Comparison of ENCODE assay signal across 9 mouse cellular contexts in genomic region chr6:52174968-52175751, GRCm38 (mm10). TPM values are rescaled to one million over a fixed set of nuclear protein-coding genes. Genes with fewer than 3 reads are reported as not detected.
DNase-seq lines count a peak whose midpoint lies in the region; ATAC-seq lines count a peak whose summit lies in the region.
"Had no signal": no experiment of that assay in that cellular context is flagged by ENCODE, and none has a peak within 500 bp of the region (broad histone marks: within the 10 kb centered on the region; RNA-seq: fewer than 3 reads in every experiment).

No protein-coding gene starts in this region.

- H3K27me3 ChIP-seq in forebrain, embryonic 12.5 days: peaks cover 97% of the 10 kb centered on the region
- H3K27me3 ChIP-seq in forebrain, embryonic 10.5 days (ENCODE audit: poor library complexity, severe bottlenecking): peaks cover 100% of the 10 kb centered on the region
- no peaks in the 10 kb centered on the region for H3K27me3 ChIP-seq in kidney, embryonic 14.5 days (ENCODE audit: control insufficient read depth, insufficient read depth, low read length)

- H3K9ac ChIP-seq in forebrain, embryonic 12.5 days: no peak overlapping the region
- peak overlapping the region; percentile 88 for H3K9ac ChIP-seq in kidney, embryonic 14.5 days (ENCODE audit: low read depth, low read length)

- no peak overlapping the region for H3K27ac ChIP-seq in forebrain, embryonic 12.5 days
- no peak overlapping the region for H3K27ac ChIP-seq in forebrain, embryonic 10.5 days
- peak overlapping the region; percentile 98 for H3K27ac ChIP-seq in kidney, embryonic 14.5 days (ENCODE audit: low read depth, low read length)

- no peaks in the 10 kb centered on the region for H3K9me3 ChIP-seq in forebrain, embryonic 12.5 days
- H3K9me3 ChIP-seq in forebrain, embryonic 10.5 days: no peaks in the 10 kb centered on the region
- no peaks in the 10 kb centered on the region for H3K9me3 ChIP-seq in kidney, embryonic 14.5 days (ENCODE audit: control insufficient read depth, low read length)

- WGBS in forebrain, embryonic 12.5 days: under 1% methylated on average over 40 of the region's 41 CpGs
- under 1% methylated on average over 41 of the region's 41 CpGs for WGBS in forebrain, embryonic 10.5 days
- 2% methylated on average over 41 of the region's 41 CpGs for WGBS in kidney, embryonic 14.5 days

- no peaks in the 10 kb centered on the region for H3K36me3 ChIP-seq in forebrain, embryonic 12.5 days (replicated peaks)
- H3K36me3 ChIP-seq in forebrain, embryonic 10.5 days (replicated peaks): no peaks in the 10 kb centered on the region
- H3K36me3 ChIP-seq in kidney, embryonic 14.5 days (ENCODE audit: control insufficient read depth, insufficient read depth, low read length): peaks cover 12% of the 10 kb centered on the region; the same call in 1 of the 2 replicates

- no peak for ATAC-seq in forebrain, embryonic 12.5 days (ENCODE audit: low FRiP score)
- ATAC-seq in kidney, embryonic 14.5 days (ENCODE audit: low FRiP score, low TSS enrichment): peak; percentile 65
- ATAC-seq in frontal cortex, adult (ENCODE audit: low TSS enrichment): no peak

- no peak overlapping the region for H3K4me2 ChIP-seq in forebrain, embryonic 12.5 days
- peak overlapping the region; percentile 67 for H3K4me2 ChIP-seq in kidney, embryonic 14.5 days (replicated peaks; ENCODE audit: low read depth, low read length)

- H3K4me3 ChIP-seq in forebrain, embryonic 12.5 days (replicated peaks): peak overlapping the region; percentile 15
- no peak overlapping the region for H3K4me3 ChIP-seq in forebrain, embryonic 10.5 days
- peak overlapping the region; percentile 71 for H3K4me3 ChIP-seq in kidney, embryonic 14.5 days (ENCODE audit: low read length)

- DNase-seq in forebrain, embryonic 10.5 days (ENCODE audit: extremely low spot score, low spot score): no peak
- DNase-seq in embryo, embryonic 9.5 days (ENCODE audit: extremely low spot score): peak; percentile 87
- DNase-seq in lung, postnatal 36 days: peak; percentile 56
- no peak for DNase-seq in gastrocnemius, postnatal 25 days
- DNase-seq in frontal cortex, adult 2 months (ENCODE audit: extremely low spot score in 1 of 2, low spot score in 1 of 2): no peak

- H3K4me1 ChIP-seq in forebrain, embryonic 12.5 days: peaks cover 13% of the 10 kb centered on the region
- H3K4me1 ChIP-seq in forebrain, embryonic 10.5 days: peaks cover 26% of the 10 kb centered on the region
- peaks cover 66% of the 10 kb centered on the region for H3K4me1 ChIP-seq in kidney, embryonic 14.5 days (ENCODE audit: control insufficient read depth, insufficient read depth, low read length)

RNA-seq across cellular contexts. Expression of gene 5730596B20Rik, which starts 2.1 kb away (rescaled TPM):
- polyA plus RNA-seq in forebrain, embryonic 12.5 days (2016; fragmentation: Nextera tagmentation; extraction: Ambion mirVana): not detected in 2 replicates
- not detected in 2 replicates for polyA plus RNA-seq in forebrain, embryonic 10.5 days (2016; fragmentation: Nextera tagmentation; extraction: Ambion mirVana)
- polyA plus RNA-seq in kidney, embryonic 14.5 days (2014; fragmentation: Nextera tagmentation; extraction: Ambion mirVana): 2.7 and 2.9 TPM in 2 replicates
- not detected for total RNA-seq in gastrocnemius, postnatal 25 days (2021)
- not detected in 2 replicates for polyA plus RNA-seq in frontal cortex, adult 2 months (2012; rRNA removed)
- total RNA-seq: midbrain, postnatal 0 days had no signal
- polyA plus RNA-seq: midbrain, postnatal 0 days had no signal

RNA-seq across cellular contexts. Expression of gene Hoxa2, which starts 10.5 kb away (rescaled TPM):
- polyA plus RNA-seq in forebrain, embryonic 12.5 days (2016; fragmentation: Nextera tagmentation; extraction: Ambion mirVana): not detected in 2 replicates
- polyA plus RNA-seq in forebrain, embryonic 10.5 days (2016; fragmentation: Nextera tagmentation; extraction: Ambion mirVana): not detected in 2 replicates
- polyA plus RNA-seq in kidney, embryonic 14.5 days (2014; fragmentation: Nextera tagmentation; extraction: Ambion mirVana): 4.7 and 5.5 TPM in 2 replicates
- total RNA-seq in gastrocnemius, postnatal 25 days (2021): under 1 TPM; 0.28 to 0.83 TPM
- polyA plus RNA-seq in frontal cortex, adult 2 months (2012; rRNA removed): not detected in 2 replicates
- polyA plus RNA-seq: midbrain, postnatal 0 days had no signal

RNA-seq across cellular contexts. Expression of gene Hoxa4, which starts 16.4 kb away (rescaled TPM):
- not detected in 2 replicates for polyA plus RNA-seq in forebrain, embryonic 12.5 days (2016; fragmentation: Nextera tagmentation; extraction: Ambion mirVana)
- not detected in 2 replicates for polyA plus RNA-seq in forebrain, embryonic 10.5 days (2016; fragmentation: Nextera tagmentation; extraction: Ambion mirVana)
- 3.1 and 3.6 TPM in 2 replicates for polyA plus RNA-seq in kidney, embryonic 14.5 days (2014; fragmentation: Nextera tagmentation; extraction: Ambion mirVana)
- total RNA-seq in gastrocnemius, postnatal 25 days (2021): 1 to 10 TPM; 2.3 to 2.8 TPM
- 0.06 TPM in 1 of 2 replicates, not detected in the other for polyA plus RNA-seq in frontal cortex, adult 2 months (2012; rRNA removed)
- polyA plus RNA-seq: midbrain, postnatal 0 days had no signal

RNA-seq across cellular contexts. Expression of gene Hoxa1, which starts 17.0 kb away (rescaled TPM):
- polyA plus RNA-seq in forebrain, embryonic 12.5 days (2016; fragmentation: Nextera tagmentation; extraction: Ambion mirVana): 0.19 and 0.31 TPM in 2 replicates
- polyA plus RNA-seq in forebrain, embryonic 10.5 days (2016; fragmentation: Nextera tagmentation; extraction: Ambion mirVana): not detected in 2 replicates
- polyA plus RNA-seq in kidney, embryonic 14.5 days (2014; fragmentation: Nextera tagmentation; extraction: Ambion mirVana): 0.64 and 1.0 TPM in 2 replicates
- under 1 TPM in 1 of 2 experiments, not detected in 1; 0.21 TPM for total RNA-seq in gastrocnemius, postnatal 25 days (2021)
- polyA plus RNA-seq in frontal cortex, adult 2 months (2012; rRNA removed): 0.04 TPM in 1 of 2 replicates, not detected in the other
- polyA plus RNA-seq: midbrain, postnatal 0 days had no signal

RNA-seq across cellular contexts. Expression of gene Hoxa5, which starts 29.2 kb away (rescaled TPM):
- not detected in 2 replicates for polyA plus RNA-seq in forebrain, embryonic 12.5 days (2016; fragmentation: Nextera tagmentation; extraction: Ambion mirVana)
- polyA plus RNA-seq in forebrain, embryonic 10.5 days (2016; fragmentation: Nextera tagmentation; extraction: Ambion mirVana): not detected in 2 replicates
- 15.7 and 16.6 TPM in 2 replicates for polyA plus RNA-seq in kidney, embryonic 14.5 days (2014; fragmentation: Nextera tagmentation; extraction: Ambion mirVana)
- total RNA-seq in gastrocnemius, postnatal 25 days (2021): 1 to 10 TPM; 1.9 to 3.5 TPM
- polyA plus RNA-seq in frontal cortex, adult 2 months (2012; rRNA removed): 0.11 TPM in 1 of 2 replicates, not detected in the other
- polyA plus RNA-seq: midbrain, postnatal 0 days had no signal

Comparison
In these comparisons a context has a peak if more than half of its experiments do, and no peak if none do; other contexts are left out.
1. DNase-seq: peak in embryo, embryonic 9.5 days (single experiment) and lung, postnatal 36 days (single experiment); none in forebrain, embryonic 10.5 days (single experiment), gastrocnemius, postnatal 25 days (single experiment) and frontal cortex, adult 2 months (0 of 2).